Mouse (Mus musculus): ENCODE measurements around the gene Vnn3. TPM values are rescaled to one million over a fixed set of nuclear protein-coding genes. Genes with fewer than 3 reads are reported as not detected.

The Vnn3 gene
- total and polyA plus RNA-seq, 2 experiments from 2014 or later: 0.08 TPM; not detected in 1

DNA sequence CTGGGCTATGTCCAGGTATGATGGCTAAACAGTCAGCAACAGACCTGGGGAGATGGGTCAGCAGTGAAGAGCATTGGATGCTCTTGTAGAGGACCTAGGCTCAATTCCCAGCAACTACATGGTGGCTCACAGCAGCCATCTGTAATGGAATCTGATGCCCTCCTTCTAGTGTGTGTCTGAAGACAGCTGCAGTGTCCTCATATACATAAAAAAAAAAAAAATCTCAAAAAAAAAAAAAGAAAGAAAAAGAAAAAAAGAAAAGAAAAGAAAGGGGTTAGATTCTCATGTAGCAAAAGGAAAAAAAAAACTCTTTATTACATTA lies 38.9 kb upstream of the Vnn3 start:
- Histone ChIP-seq H3K27ac (ENCODE audit: low read depth) (no peak overlapping the region), H3K4me1 (ENCODE audit: control insufficient read depth, insufficient read depth) (no peaks in the 10 kb centered on the region), H3K9me3 (replicated peaks; ENCODE audit: control insufficient read depth, low read length) (no peaks in the 10 kb centered on the region), H3K27me3 (ENCODE audit: control insufficient read depth, insufficient read depth, low read length) (no peaks in the 10 kb centered on the region), H3K4me2 (ENCODE audit: low read depth, low read length) (no peak overlapping the region), H3K9ac (replicated peaks; ENCODE audit: low read depth, low read length) (no peak overlapping the region), H3K36me3 (replicated peaks; ENCODE audit: control insufficient read depth, insufficient read depth, low read length) (0 out of 2 replicates have a peak, but pooled peaks cover 4% of the 10 kb centered on the region), H3K4me3 (ENCODE audit: low read depth, low read length) (no peak overlapping the region)
- DNase-seq (ENCODE audit: low spot score): no peak
- TF ChIP-seq CTCF (IDR thresholded peaks at IDR 0.05; ENCODE audit: low read depth) (no peak), EP300 (IDR thresholded peaks at IDR 0.05; ENCODE audit: low read depth) (no peak)
- no peak for ATAC-seq (ENCODE audit: insufficient read depth, low read depth)

DNA sequence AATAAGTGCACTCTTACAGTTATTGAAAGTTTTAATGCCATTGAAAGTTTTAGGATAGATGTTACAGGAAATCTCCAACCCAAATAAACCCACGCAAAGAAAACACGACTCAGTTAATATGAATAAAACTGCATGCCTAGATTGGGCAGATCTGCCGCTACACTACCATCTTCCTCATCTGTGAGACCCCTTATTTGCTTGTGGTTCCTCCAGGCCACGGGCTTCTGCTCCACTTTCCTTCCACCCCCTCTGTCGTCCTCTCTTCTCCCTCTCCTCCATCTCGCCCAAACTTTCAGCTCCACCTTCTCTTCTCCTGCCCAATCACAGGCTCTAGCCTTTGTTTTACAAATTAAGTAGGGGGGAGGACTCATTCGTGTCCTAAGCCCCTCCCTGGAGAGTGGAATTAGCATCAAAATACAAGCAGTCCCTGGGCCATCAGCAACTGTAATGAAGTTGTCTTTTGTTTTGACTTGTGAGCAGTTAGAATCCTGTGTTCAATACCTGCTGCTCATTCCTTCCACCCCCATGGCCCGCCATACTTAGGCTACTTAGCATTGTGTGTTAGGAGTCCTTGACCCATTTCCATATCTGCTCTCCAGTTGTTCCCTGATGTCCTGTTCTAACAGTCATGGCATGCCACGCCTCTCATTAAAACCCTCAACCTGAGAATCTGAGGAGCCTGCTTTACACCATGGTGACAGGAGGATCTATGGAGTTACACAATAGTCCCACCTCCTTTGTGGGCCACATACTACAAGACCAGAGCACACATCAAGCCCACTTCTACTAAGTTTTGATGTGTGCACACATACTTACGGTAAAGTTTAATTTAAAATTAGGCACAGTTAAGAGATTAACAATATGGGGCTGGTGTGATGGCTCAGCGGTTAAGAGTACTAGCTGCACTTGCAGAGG lies 38.2 kb upstream of the Vnn3 start:
- H3K9ac ChIP-seq (replicated peaks; ENCODE audit: low read depth, low read length): no peak overlapping the region
- H3K27ac ChIP-seq (ENCODE audit: low read depth): no peak overlapping the region
- no peaks in the 10 kb centered on the region for H3K4me1 ChIP-seq (ENCODE audit: control insufficient read depth, insufficient read depth)
- H3K36me3 ChIP-seq (replicated peaks; ENCODE audit: control insufficient read depth, insufficient read depth, low read length): 0 out of 2 replicates have a peak, but pooled peaks cover 4% of the 10 kb centered on the region
- no peaks in the 10 kb centered on the region for H3K27me3 ChIP-seq (ENCODE audit: control insufficient read depth, insufficient read depth, low read length)
- DNase-seq (ENCODE audit: low spot score) (no peak), ATAC-seq (ENCODE audit: insufficient read depth, low read depth) (no peak)
- no peak overlapping the region for H3K4me2 ChIP-seq (ENCODE audit: low read depth, low read length)
- H3K4me3 ChIP-seq (ENCODE audit: low read depth, low read length): no peak overlapping the region
- no peaks in the 10 kb centered on the region for H3K9me3 ChIP-seq (replicated peaks; ENCODE audit: control insufficient read depth, low read length)
- 68% methylated on average over 11 of the region's 11 CpGs for WGBS
- TF ChIP-seq CTCF (IDR thresholded peaks at IDR 0.05; ENCODE audit: low read depth) (no peak), EP300 (IDR thresholded peaks at IDR 0.05; ENCODE audit: low read depth) (no peak)

DNA sequence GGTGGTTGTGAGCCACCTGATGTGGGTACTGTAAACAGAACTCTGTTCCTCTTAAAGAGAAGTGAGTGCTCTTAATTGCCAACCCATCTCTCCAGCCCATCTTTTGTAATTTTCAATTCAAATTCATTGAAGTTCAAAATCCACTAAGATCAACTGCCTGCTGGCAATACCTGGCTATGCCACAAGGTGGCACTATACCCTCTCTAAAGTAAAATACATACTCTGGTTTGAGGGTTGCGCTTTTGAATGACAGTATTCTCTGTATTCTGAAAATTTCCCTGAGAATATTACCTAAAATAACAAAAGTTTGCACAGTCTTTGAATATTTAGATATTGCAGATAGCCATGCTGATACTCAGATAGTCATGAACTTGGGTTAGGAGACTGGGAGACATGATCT lies 36.1 kb upstream of the Vnn3 start:
- Histone ChIP-seq H3K4me1 (ENCODE audit: control insufficient read depth, insufficient read depth) (no peaks in the 10 kb centered on the region), H3K9ac (replicated peaks; ENCODE audit: low read depth, low read length) (no peak overlapping the region), H3K4me3 (ENCODE audit: low read depth, low read length) (no peak overlapping the region), H3K27ac (ENCODE audit: low read depth) (no peak overlapping the region), H3K9me3 (replicated peaks; ENCODE audit: control insufficient read depth, low read length) (no peaks in the 10 kb centered on the region), H3K4me2 (ENCODE audit: low read depth, low read length) (no peak overlapping the region), H3K36me3 (replicated peaks; ENCODE audit: control insufficient read depth, insufficient read depth, low read length) (peaks cover 21% of the 10 kb centered on the region), H3K27me3 (ENCODE audit: control insufficient read depth, insufficient read depth, low read length) (no peaks in the 10 kb centered on the region)
- DNase-seq (ENCODE audit: low spot score) (peak; percentile 47), ATAC-seq (ENCODE audit: insufficient read depth, low read depth) (no peak)
- WGBS: 55% methylated on average over 1 of the region's 1 CpGs
- TF ChIP-seq EP300 (IDR thresholded peaks at IDR 0.05; ENCODE audit: low read depth) (no peak), CTCF (IDR thresholded peaks at IDR 0.05; ENCODE audit: low read depth) (peak; percentile 77)

DNA sequence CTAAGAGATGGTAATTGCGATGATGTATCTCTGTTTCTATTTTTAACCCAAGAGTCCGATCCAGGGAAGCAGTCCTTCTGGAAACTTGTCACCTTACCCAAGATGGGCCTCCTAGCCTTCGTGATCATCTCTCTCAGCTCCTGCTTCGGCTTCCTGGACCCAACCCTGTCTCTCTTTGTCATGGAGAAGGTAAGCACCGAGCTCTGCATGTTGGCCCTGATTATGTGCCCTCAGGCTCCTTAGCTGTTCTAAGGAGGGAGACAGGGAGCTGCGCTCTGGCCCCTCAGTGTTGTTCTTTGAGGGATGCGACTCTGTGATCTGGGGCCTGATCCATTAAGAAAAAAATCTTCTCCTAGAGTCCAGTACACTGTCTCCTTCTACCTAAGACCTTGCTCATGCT lies 35.0 kb upstream of the Vnn3 start:
- Histone ChIP-seq H3K27ac (ENCODE audit: low read depth) (no peak overlapping the region), H3K4me1 (ENCODE audit: control insufficient read depth, insufficient read depth) (no peaks in the 10 kb centered on the region), H3K4me3 (ENCODE audit: low read depth, low read length) (no peak overlapping the region), H3K9me3 (replicated peaks; ENCODE audit: control insufficient read depth, low read length) (no peaks in the 10 kb centered on the region), H3K4me2 (ENCODE audit: low read depth, low read length) (no peak overlapping the region), H3K36me3 (replicated peaks; ENCODE audit: control insufficient read depth, insufficient read depth, low read length) (peaks cover 26% of the 10 kb centered on the region), H3K27me3 (ENCODE audit: control insufficient read depth, insufficient read depth, low read length) (no peaks in the 10 kb centered on the region), H3K9ac (replicated peaks; ENCODE audit: low read depth, low read length) (no peak overlapping the region)
- no peak for TF ChIP-seq EP300 (IDR thresholded peaks at IDR 0.05; ENCODE audit: low read depth)
- no peak for DNase-seq (ENCODE audit: low spot score)
- WGBS: 59% methylated on average over 7 of the region's 7 CpGs
- no peak for ATAC-seq (ENCODE audit: insufficient read depth, low read depth)

DNA sequence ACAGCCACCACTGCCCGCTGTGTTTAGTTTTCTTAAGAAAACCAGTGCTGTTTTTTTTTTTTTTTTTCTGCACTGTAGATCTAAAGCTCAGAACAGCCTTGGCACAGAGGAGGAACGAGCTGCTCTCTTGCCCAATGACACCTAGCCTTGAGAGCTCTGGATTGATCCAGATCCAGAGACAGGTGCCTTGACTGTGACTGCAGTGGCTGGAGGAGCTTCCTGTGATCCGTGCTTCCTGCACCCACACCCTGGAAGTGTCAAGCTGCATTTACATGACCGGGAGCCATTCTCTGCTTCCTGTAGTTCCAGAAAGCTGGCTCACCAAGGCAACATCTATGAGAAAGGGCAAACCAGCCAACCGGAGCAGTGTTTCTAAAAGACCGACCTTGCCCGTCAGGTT lies 24.7 kb upstream of the Vnn3 start:
- Histone ChIP-seq H3K36me3 (replicated peaks; ENCODE audit: control insufficient read depth, insufficient read depth, low read length) (peaks cover 33% of the 10 kb centered on the region), H3K4me3 (ENCODE audit: low read depth, low read length) (no peak overlapping the region), H3K4me2 (ENCODE audit: low read depth, low read length) (no peak overlapping the region), H3K27ac (ENCODE audit: low read depth) (no peak overlapping the region), H3K27me3 (ENCODE audit: control insufficient read depth, insufficient read depth, low read length) (no peaks in the 10 kb centered on the region), H3K9me3 (replicated peaks; ENCODE audit: control insufficient read depth, low read length) (no peaks in the 10 kb centered on the region), H3K4me1 (ENCODE audit: control insufficient read depth, insufficient read depth) (no peaks in the 10 kb centered on the region), H3K9ac (replicated peaks; ENCODE audit: low read depth, low read length) (no peak overlapping the region)
- WGBS: 88% methylated on average over 7 of the region's 7 CpGs
- DNase-seq (ENCODE audit: low spot score) (no peak), ATAC-seq (ENCODE audit: insufficient read depth, low read depth) (no peak)
- no peak for TF ChIP-seq EP300 (IDR thresholded peaks at IDR 0.05; ENCODE audit: low read depth)
- no peak for TF ChIP-seq CTCF (IDR thresholded peaks at IDR 0.05; ENCODE audit: low read depth)

Measured in heart, postnatal 0 days (tissue).